Mouse (Mus musculus) megakaryocyte, adult 5-6 weeks (primary cell): ENCODE measurements around the gene Tmem144. TPM values are rescaled to one million over a fixed set of nuclear protein-coding genes. Genes with fewer than 3 reads are reported as not detected.
A peak's percentile ranks its signal among the peaks of the same experiment; 100 is the strongest.

ENCODE experiments used
- ATAC-seq: 2 replicates; pipeline ENCODE4 v1.8.0; 2016; ENCODE audit warnings: mild to moderate bottlenecking, inconsistent platforms; ENCODE audit not compliant: poor library complexity, severe bottlenecking
- total RNA-seq, 2 experiments: library from RNA; stranded (forward) in 1 of 2; stranded (reverse) in 1 of 2; fragments of 153-499, 151-499 nt in 1 of 2; fragments of 221-1000, 200-1000 nt in 1 of 2; gene quantifications; 2 replicates each; pipeline versions ENCODE4 v1.2.3 to v1.2.4; 2015 to 2017

Gene Tmem144
- total RNA-seq (2015) (1.9 and 2.7 TPM in 2 replicates), total RNA-seq (2017) (1.2 and 1.5 TPM in 2 replicates)

GRCm38 (mm10) chr3:79852654-79853166 is at the start of gene Tmem144:
TSS of gene Tmem144 (minus strand) at chr3:79852773.
- ATAC-seq, result peak; percentile 67

GRCm38 (mm10) chr3:79901734-79902133 is 49.2 kb upstream of the Tmem144 start:
- peak; percentile 82 for ATAC-seq

- ATAC-seq, result no peak
These were observed 48.7 kb upstream of the Tmem144 start for GRCm38 (mm10) chr3:79901321-79901720.

- ATAC-seq, result no peak
These were observed 47.9 kb upstream of the Tmem144 start for GRCm38 (mm10) chr3:79900502-79900901.

GRCm38 (mm10) chr3:79899906-79900305 is 47.3 kb upstream of the Tmem144 start:
- no peak for ATAC-seq

- ATAC-seq, result no peak
These were observed 45.9 kb upstream of the Tmem144 start for GRCm38 (mm10) chr3:79898514-79898913.

GRCm38 (mm10) chr3:79897534-79898370 is 45.2 kb upstream of the Tmem144 start:
- no peak for ATAC-seq

- no peak for ATAC-seq
These were observed 35.4 kb upstream of the Tmem144 start for GRCm38 (mm10) chr3:79887966-79888365.

- ATAC-seq, result no peak
These were observed 34.7 kb upstream of the Tmem144 start for GRCm38 (mm10) chr3:79887161-79887855.

- ATAC-seq, result peak; percentile 26; the same call in 1 of the 2 replicates
These were observed 34.0 kb upstream of the Tmem144 start for GRCm38 (mm10) chr3:79886357-79887091.

- peak; percentile 73 for ATAC-seq
These were observed 33.2 kb upstream of the Tmem144 start for GRCm38 (mm10) chr3:79885686-79886356.

- peak; percentile 45; the same call in 1 of the 2 replicates for ATAC-seq
These were observed 32.2 kb upstream of the Tmem144 start for GRCm38 (mm10) chr3:79884761-79885189.

GRCm38 (mm10) chr3:79884305-79884704 is 31.7 kb upstream of the Tmem144 start, which contains the start of gene Fam198b:
TSS of gene Fam198b (plus strand) at chr3:79884533.
- no peak for ATAC-seq

GRCm38 (mm10) chr3:79883092-79883491 is 30.5 kb upstream of the Tmem144 start:
- ATAC-seq, result peak; percentile 62

- no peak for ATAC-seq
These were observed 29.1 kb upstream of the Tmem144 start for GRCm38 (mm10) chr3:79881645-79882044.

- no peak for ATAC-seq
These were observed 26.7 kb upstream of the Tmem144 start for GRCm38 (mm10) chr3:79879246-79879645.

- ATAC-seq, result no peak
These were observed 25.8 kb upstream of the Tmem144 start for GRCm38 (mm10) chr3:79878350-79878749.

GRCm38 (mm10) chr3:79875471-79875870 is 22.9 kb upstream of the Tmem144 start:
- ATAC-seq, result no peak

- ATAC-seq, result no peak
These were observed 14.6 kb upstream of the Tmem144 start for GRCm38 (mm10) chr3:79867121-79867709.

GRCm38 (mm10) chr3:79866526-79866925 is 14.0 kb upstream of the Tmem144 start:
- ATAC-seq, result no peak
